Mouse (Mus musculus): Measurements from ENCODE around the gene Mup17. TPM values are rescaled to one million over a fixed set of nuclear protein-coding genes. Genes with fewer than 3 reads are reported as not detected.
"Not testable (repeated sequence)": the region's sequence is repeated elsewhere in the genome, so short reads cannot be mapped to it uniquely, and the experiment has no call there.

Mup17 gene
- polyA plus RNA-seq (2012; rRNA removed), result not detected in 2 replicates

- not testable (repeated sequence) for H3K4me1 ChIP-seq (ENCODE audit: control insufficient read depth, insufficient read depth, low read length); H3K27ac ChIP-seq (ENCODE audit: insufficient read depth, low read length); H3K4me3 ChIP-seq (ENCODE audit: insufficient read depth, low read length)
Observed at GRCm38 (mm10) chr4:61595771-61596170, at the start of gene Mup17. Mup17 (minus strand) TSS chr4:61595871.

- H3K4me3 ChIP-seq (ENCODE audit: insufficient read depth, low read length); H3K4me1 ChIP-seq (ENCODE audit: control insufficient read depth, insufficient read depth, low read length); H3K27ac ChIP-seq (ENCODE audit: insufficient read depth, low read length): not testable (repeated sequence)
Observed at GRCm38 (mm10) chr4:61571561-61571960, 24.1 kb downstream of the Mup17 start.

GRCm38 (mm10) chr4:61555887-61556286, 39.8 kb downstream of the Mup17 start:
- not testable (repeated sequence) for H3K4me1 ChIP-seq (ENCODE audit: control insufficient read depth, insufficient read depth, low read length); H3K27ac ChIP-seq (ENCODE audit: insufficient read depth, low read length); H3K4me3 ChIP-seq (ENCODE audit: insufficient read depth, low read length)

Other genes starting within 250 kb of the Mup17 start
- gene Mup15, start 156.1 kb downstream of the Mup17 start, polyA plus RNA-seq (2012; rRNA removed), result not detected in 2 replicates
- not detected in 2 replicates for gene Mup16, start 76.3 kb downstream of the Mup17 start, polyA plus RNA-seq (2012; rRNA removed)
- not detected in 2 replicates for gene Mup18, start 78.3 kb upstream of the Mup17 start, polyA plus RNA-seq (2012; rRNA removed)
- not detected in 2 replicates for gene Mup19, start 186.4 kb upstream of the Mup17 start, polyA plus RNA-seq (2012; rRNA removed)
- gene Mup5, start 239.4 kb upstream of the Mup17 start, polyA plus RNA-seq (2012; rRNA removed), result 0.34 and 0.65 TPM in 2 replicates